Comparison of ENCODE assay signal across 7 mouse cellular contexts in the genomic region with DNA sequence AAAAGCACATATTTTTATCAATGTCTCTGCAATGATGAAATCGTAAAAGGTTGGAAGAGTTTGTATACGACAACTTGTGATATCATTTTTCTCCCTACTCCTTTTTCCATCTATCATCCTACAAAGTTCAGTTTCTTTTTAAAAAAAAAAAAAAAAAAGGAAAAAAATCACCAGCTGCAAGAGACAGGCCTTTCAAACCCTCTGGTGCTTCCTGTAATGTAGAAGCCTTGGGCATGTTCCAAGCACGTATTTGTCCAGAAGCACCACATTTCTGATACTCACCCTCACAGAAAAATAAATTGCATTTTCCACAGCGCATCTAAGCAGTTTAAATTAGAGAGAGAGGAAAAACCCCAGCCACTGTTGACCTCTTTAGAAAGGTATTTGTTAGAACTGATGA. TPM values are rescaled to one million over a fixed set of nuclear protein-coding genes. Genes with fewer than 3 reads are reported as not detected.
DNase-seq lines count a peak whose midpoint lies in the region; ATAC-seq and TF ChIP-seq lines count a peak whose summit lies in the region.

No protein-coding gene starts in this region.

- no peak for TF ChIP-seq CTCF in lung, postnatal 0 days (IDR thresholded peaks at IDR 0.05)

- no peaks in the 10 kb centered on the region for H3K27me3 ChIP-seq in lung, postnatal 0 days (replicated peaks; ENCODE audit: insufficient read depth, low read length)
- no peaks in the 10 kb centered on the region for H3K27me3 ChIP-seq in embryonic facial prominence, embryonic 13.5 days
- H3K27me3 ChIP-seq in limb, embryonic 11.5 days (ENCODE audit: control insufficient read depth, insufficient read depth, low read length): no peaks in the 10 kb centered on the region
- H3K27me3 ChIP-seq in stomach, embryonic 15.5 days (replicated peaks): no peaks in the 10 kb centered on the region

- peak overlapping the region; percentile 77 for H3K9ac ChIP-seq in lung, postnatal 0 days (replicated peaks; ENCODE audit: low read depth)
- peak overlapping the region; percentile 87 for H3K9ac ChIP-seq in embryonic facial prominence, embryonic 13.5 days
- peak overlapping the region; percentile 86 for H3K9ac ChIP-seq in limb, embryonic 11.5 days (ENCODE audit: low read length)
- peak overlapping the region; percentile 79; the same call in 1 of the 2 replicates for H3K9ac ChIP-seq in stomach, embryonic 15.5 days

- TF ChIP-seq EP300 in lung, postnatal 0 days (IDR thresholded peaks at IDR 0.05): no peak

- H3K4me2 ChIP-seq in lung, postnatal 0 days (replicated peaks; ENCODE audit: low read depth, low read length): peak overlapping the region; percentile 68
- H3K4me2 ChIP-seq in embryonic facial prominence, embryonic 13.5 days: peak overlapping the region; percentile 62
- H3K4me2 ChIP-seq in limb, embryonic 11.5 days (ENCODE audit: low read depth, severe bottlenecking): peak overlapping the region; percentile 47
- H3K4me2 ChIP-seq in stomach, embryonic 15.5 days: peak overlapping the region; percentile 52

- no peak for DNase-seq in lung, postnatal 0 days (ENCODE audit: low spot score)
- DNase-seq in lung, postnatal 36 days: no peak
- DNase-seq in limb, embryonic 11.5 days (ENCODE audit: low spot score): no peak
- DNase-seq in urinary bladder, adult 18-20 months (ENCODE audit: low spot score in 2 of 2): no peak
- DNase-seq in lung, postnatal 25 days (ENCODE audit: low spot score): no peak

- H3K4me3 ChIP-seq in lung, postnatal 0 days (ENCODE audit: low read depth, low read length): peak overlapping the region; percentile 82
- peak overlapping the region; percentile 60 for H3K4me3 ChIP-seq in embryonic facial prominence, embryonic 13.5 days
- H3K4me3 ChIP-seq in limb, embryonic 11.5 days (ENCODE audit: low read depth, low read length): peak overlapping the region; percentile 78
- H3K4me3 ChIP-seq in stomach, embryonic 15.5 days (replicated peaks): peak overlapping the region; percentile 83

- H3K4me1 ChIP-seq in lung, postnatal 0 days (ENCODE audit: insufficient read depth, low read depth, low read length): peaks cover 2% of the 10 kb centered on the region; the same call in 1 of the 2 replicates
- H3K4me1 ChIP-seq in embryonic facial prominence, embryonic 13.5 days: peaks cover 16% of the 10 kb centered on the region
- H3K4me1 ChIP-seq in limb, embryonic 11.5 days (ENCODE audit: control insufficient read depth, insufficient read depth, low read length): 0 out of 2 replicates have a peak, but pooled peaks cover 5% of the 10 kb centered on the region
- H3K4me1 ChIP-seq in stomach, embryonic 15.5 days: peaks cover 6% of the 10 kb centered on the region; the same call in 1 of the 2 replicates

- no peak for ATAC-seq in lung, postnatal 0 days
- ATAC-seq in embryonic facial prominence, embryonic 13.5 days (ENCODE audit: insufficient number of reproducible peaks, insufficient read depth, low FRiP score, low TSS enrichment, low read depth): no peak
- no peak for ATAC-seq in limb, embryonic 11.5 days (ENCODE audit: insufficient number of reproducible peaks, low FRiP score, low TSS enrichment, low read depth)
- ATAC-seq in stomach, embryonic 15.5 days (ENCODE audit: insufficient read depth, low FRiP score, low read depth): no peak

- WGBS in lung, postnatal 0 days: 11% methylated on average over 4 of the region's 4 CpGs
- WGBS in embryonic facial prominence, embryonic 13.5 days: 25% methylated on average over 4 of the region's 4 CpGs
- 32% methylated on average over 4 of the region's 4 CpGs for WGBS in limb, embryonic 11.5 days
- 14% methylated on average over 4 of the region's 4 CpGs for WGBS in stomach, embryonic 15.5 days

- no peaks in the 10 kb centered on the region for H3K9me3 ChIP-seq in lung, postnatal 0 days (ENCODE audit: low read length)
- H3K9me3 ChIP-seq in embryonic facial prominence, embryonic 13.5 days: no peaks in the 10 kb centered on the region
- H3K9me3 ChIP-seq in limb, embryonic 11.5 days (ENCODE audit: control insufficient read depth, low read length): peaks cover 2% of the 10 kb centered on the region; the same call in 1 of the 2 replicates
- no peaks in the 10 kb centered on the region for H3K9me3 ChIP-seq in stomach, embryonic 15.5 days

- H3K27ac ChIP-seq in lung, postnatal 0 days (ENCODE audit: low read length): peak overlapping the region; percentile 89; the same call in 1 of the 2 replicates
- H3K27ac ChIP-seq in embryonic facial prominence, embryonic 13.5 days: peak overlapping the region; percentile 96; the same call in 1 of the 2 replicates
- H3K27ac ChIP-seq in limb, embryonic 11.5 days (replicated peaks; ENCODE audit: low read depth, low read length): no peak overlapping the region
- peak overlapping the region; percentile 96; the same call in 1 of the 2 replicates for H3K27ac ChIP-seq in stomach, embryonic 15.5 days

- H3K36me3 ChIP-seq in lung, postnatal 0 days (ENCODE audit: insufficient read depth, low read length): peaks cover 5% of the 10 kb centered on the region; the same call in 1 of the 2 replicates
- H3K36me3 ChIP-seq in embryonic facial prominence, embryonic 13.5 days: peaks cover 27% of the 10 kb centered on the region
- H3K36me3 ChIP-seq in limb, embryonic 11.5 days (ENCODE audit: control insufficient read depth, insufficient read depth, low read length): peaks cover 8% of the 10 kb centered on the region
- H3K36me3 ChIP-seq in stomach, embryonic 15.5 days: peaks cover 9% of the 10 kb centered on the region

RNA-seq across cellular contexts. Expression of a gene that starts 0.9 kb away (rescaled TPM):
- polyA plus RNA-seq in lung, postnatal 0 days (2015; fragmentation: Nextera tagmentation; extraction: Ambion mirVana): 147 and 163 TPM in 2 replicates
- polyA plus RNA-seq in embryonic facial prominence, embryonic 13.5 days (2015; fragmentation: Nextera tagmentation; extraction: Ambion mirVana): 351 and 402 TPM in 2 replicates
- polyA plus RNA-seq in limb, embryonic 11.5 days (2014; fragmentation: Nextera tagmentation; extraction: Ambion mirVana): 352 and 390 TPM in 2 replicates
- 277 and 297 TPM in 2 replicates for polyA plus RNA-seq in stomach, embryonic 15.5 days (2015; fragmentation: Nextera tagmentation; extraction: Ambion mirVana)

RNA-seq across cellular contexts. Expression of a gene that starts 1.0 kb away (rescaled TPM):
- 18.5 and 24.7 TPM in 2 replicates for polyA plus RNA-seq in lung, postnatal 0 days (2015; fragmentation: Nextera tagmentation; extraction: Ambion mirVana)
- polyA plus RNA-seq in embryonic facial prominence, embryonic 13.5 days (2015; fragmentation: Nextera tagmentation; extraction: Ambion mirVana): 78.0 and 83.0 TPM in 2 replicates
- 105 and 109 TPM in 2 replicates for polyA plus RNA-seq in limb, embryonic 11.5 days (2014; fragmentation: Nextera tagmentation; extraction: Ambion mirVana)
- 72.9 and 76.4 TPM in 2 replicates for polyA plus RNA-seq in stomach, embryonic 15.5 days (2015; fragmentation: Nextera tagmentation; extraction: Ambion mirVana)

RNA-seq across cellular contexts. Expression of a gene that starts 16.9 kb away (rescaled TPM):
- polyA plus RNA-seq in lung, postnatal 0 days (2015; fragmentation: Nextera tagmentation; extraction: Ambion mirVana): 0.33 and 0.58 TPM in 2 replicates
- polyA plus RNA-seq in embryonic facial prominence, embryonic 13.5 days (2015; fragmentation: Nextera tagmentation; extraction: Ambion mirVana): 1.5 and 1.6 TPM in 2 replicates
- polyA plus RNA-seq in limb, embryonic 11.5 days (2014; fragmentation: Nextera tagmentation; extraction: Ambion mirVana): 2.2 and 2.5 TPM in 2 replicates
- 1.0 and 1.6 TPM in 2 replicates for polyA plus RNA-seq in stomach, embryonic 15.5 days (2015; fragmentation: Nextera tagmentation; extraction: Ambion mirVana)

RNA-seq across cellular contexts. Expression of a gene that starts 49.4 kb away (rescaled TPM):
- polyA plus RNA-seq in lung, postnatal 0 days (2015; fragmentation: Nextera tagmentation; extraction: Ambion mirVana): 19.2 and 21.3 TPM in 2 replicates
- polyA plus RNA-seq in embryonic facial prominence, embryonic 13.5 days (2015; fragmentation: Nextera tagmentation; extraction: Ambion mirVana): 119 TPM in 2 replicates
- polyA plus RNA-seq in limb, embryonic 11.5 days (2014; fragmentation: Nextera tagmentation; extraction: Ambion mirVana): 81.9 and 87.1 TPM in 2 replicates
- polyA plus RNA-seq in stomach, embryonic 15.5 days (2015; fragmentation: Nextera tagmentation; extraction: Ambion mirVana): 67.5 and 77.9 TPM in 2 replicates
